Mouse (Mus musculus): ENCODE measurements around the gene Ccdc74a.

Gene Ccdc74a

DNA sequence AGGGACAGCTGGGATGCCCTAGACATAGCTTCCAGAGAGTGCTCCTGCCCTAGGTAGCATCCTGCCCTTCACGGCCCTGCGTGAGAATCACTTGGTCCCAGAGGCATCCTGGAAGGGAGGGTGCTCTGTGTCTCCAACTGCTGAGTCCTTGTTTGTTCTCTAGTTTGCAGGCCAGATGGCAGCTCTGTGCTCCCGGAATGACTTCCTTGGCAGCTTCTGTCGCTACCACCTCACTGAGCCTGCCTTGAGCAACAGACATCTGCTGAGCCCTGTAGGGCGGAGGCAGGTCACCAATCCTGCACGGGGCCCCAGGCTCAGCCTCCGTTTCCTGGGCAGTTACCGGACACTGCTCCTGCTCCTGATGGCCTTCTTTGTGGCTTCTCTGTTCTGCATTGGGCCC, 4.0 kb upstream of the Ccdc74a start:
- peak; percentile 85 for DNase-seq

DNA sequence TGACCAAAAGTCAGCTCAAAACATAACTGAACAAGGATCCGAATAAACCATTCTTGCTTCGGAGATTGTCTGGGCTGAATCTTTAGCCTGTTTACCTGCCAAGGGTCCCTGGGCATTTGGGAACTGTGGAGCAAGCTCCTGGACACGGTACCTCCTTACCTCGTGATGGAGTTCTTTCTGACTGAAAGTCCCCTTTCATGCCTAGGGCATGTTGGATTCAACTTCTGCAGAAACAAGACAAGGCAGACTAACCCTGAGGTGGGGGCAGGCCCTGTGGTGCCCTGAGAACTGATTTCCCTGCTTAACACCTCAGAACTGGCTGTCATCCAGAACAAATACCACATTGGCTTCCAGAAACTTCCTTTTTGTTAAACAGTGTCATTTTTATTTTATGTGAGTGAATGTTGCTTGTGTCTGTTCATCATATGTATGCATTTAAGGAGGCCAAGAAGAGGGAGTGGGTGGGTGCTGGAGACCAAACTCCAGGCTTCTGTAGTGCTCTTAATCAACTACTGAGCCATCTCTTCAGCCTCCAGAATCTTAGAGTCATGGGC, 2.8 kb upstream of the Ccdc74a start:
- DNase-seq = peak in 1 of 2 experiments; percentile 17

DNA sequence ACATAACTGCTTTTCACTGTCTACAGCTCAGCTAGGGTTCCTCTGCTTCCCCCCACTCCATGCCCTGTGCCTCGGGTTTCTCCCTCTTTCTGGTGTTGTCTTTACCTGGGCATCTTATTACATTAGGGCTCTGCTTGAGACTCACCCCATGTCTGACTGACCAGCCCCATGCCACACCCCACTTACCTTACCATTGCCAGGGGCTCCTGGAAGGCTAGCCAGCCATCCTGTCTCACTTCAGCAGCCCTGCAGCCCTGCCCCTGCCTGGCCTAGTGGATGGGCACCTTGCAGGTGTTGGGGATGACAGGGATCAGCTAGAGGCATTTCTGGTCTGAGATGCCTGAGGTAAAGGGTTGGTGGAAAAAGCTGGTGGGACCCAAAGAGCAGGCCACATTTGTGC, 886 bp downstream of the Ccdc74a start:
- peak in 1 of 2 experiments; percentile 25 for DNase-seq

DNA sequence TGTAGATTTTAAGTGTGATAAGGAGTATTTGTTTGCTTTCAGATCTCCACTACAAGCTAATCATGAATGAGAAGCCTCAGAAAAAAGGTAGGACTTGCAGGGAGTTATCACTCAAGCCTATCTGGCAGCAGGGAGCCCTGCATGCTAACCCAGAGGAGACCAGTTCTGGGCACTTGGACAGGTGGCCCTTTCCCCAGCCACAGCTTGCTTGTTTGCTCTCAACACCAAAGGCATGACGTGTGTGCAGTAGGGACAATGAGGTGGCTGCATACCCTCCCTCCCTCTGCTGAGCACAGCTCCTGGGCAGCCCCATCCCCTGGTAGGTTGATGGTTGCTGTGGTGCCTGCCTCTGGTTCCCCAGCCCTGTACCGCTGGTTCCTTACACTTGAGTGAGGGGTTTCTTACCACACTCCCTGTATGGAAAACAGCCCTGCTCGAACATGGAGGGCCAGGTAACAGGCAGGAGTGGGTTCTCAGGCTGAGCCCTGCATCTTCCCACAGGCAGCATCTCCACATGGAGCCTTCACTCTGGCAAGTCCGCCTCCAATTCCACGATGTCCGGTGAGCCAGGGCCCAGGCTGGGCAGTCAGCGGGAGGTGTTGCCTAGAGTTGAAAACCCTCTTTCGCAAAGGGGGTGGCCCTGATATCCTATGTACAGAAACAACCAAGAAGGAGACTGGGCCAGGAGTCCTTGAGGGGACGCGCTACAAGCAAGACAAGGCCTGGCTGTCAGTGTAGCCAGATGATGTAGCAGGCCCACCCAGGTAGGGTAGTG, 1.5 kb downstream of the Ccdc74a start:
- DNase-seq = peak; percentile 25 to 29

DNA sequence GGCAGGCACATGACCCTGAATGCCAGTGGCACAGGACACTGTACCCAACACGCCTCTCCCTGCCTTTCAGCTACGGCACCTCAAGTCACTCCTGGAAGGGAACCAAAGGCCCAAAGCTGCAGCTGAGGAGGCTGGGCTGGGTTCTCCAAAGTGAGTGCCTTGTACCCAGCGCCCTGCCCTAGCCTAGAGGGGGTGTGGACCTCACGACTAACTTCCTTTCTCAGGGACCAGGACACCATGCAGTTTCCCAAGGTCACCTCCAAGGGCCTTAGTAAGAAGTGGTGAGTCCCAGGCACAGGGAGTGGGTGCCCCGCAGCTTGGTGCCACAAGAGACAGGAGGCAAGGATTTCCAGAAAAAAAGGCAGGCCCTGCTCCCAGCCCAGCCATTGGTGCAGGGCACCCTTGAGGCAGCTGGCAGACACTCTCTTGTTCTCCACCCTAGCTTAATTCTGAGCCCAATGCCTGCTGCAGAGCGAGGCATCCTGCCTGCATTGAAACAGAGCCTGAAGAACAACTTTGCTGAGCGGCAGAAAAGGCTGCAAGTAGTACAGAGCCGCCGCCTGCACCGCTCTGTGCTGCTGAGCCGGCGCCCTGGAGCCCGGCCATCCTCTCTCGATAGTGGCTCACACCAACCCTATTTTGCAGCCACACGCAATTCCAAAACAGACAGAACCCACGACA, 3.8 kb downstream of the Ccdc74a start:
- DNase-seq = peak in 1 of 2 experiments; percentile 28

DNA sequence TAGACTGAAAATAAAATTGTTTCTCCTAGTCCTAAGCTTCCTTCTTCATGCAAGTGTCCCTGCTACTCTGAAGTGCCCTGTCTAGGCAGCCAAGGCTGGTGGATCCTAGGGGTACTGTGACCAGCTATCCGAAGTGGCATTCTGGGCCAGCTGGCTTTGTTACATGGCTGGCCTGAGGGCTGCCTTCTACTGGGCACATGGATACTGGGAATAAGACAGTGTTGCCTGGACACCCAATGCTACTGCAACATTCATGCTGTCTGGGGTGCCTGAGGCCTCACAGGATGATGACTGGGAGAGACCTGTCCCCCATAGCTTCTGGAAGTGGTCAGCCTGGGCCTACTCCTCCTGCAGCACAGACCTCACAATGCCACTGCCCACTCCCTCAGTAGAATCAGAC, 4.4 kb downstream of the Ccdc74a start:
- DNase-seq = peak; percentile 42 to 47

DNA sequence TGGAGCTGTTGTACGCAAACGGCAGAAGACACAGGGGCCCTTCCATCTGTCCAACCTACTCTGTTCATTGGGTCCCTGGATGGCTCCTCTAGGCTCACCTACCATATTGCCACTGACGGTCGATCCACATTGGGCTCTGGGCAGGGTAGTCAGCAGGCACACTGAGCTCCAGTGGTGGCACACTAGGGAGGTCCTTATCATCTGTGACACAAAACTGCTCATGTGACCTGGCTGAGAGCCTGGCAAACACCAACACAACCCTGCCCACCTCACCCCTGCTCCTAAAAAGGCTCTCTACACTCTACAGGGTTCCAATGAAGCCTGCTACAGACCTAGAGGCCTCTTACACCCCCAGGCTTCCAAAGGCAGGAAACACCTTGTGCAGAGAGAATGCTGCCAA, 6.3 kb downstream of the Ccdc74a start:
- no peak for DNase-seq

DNA sequence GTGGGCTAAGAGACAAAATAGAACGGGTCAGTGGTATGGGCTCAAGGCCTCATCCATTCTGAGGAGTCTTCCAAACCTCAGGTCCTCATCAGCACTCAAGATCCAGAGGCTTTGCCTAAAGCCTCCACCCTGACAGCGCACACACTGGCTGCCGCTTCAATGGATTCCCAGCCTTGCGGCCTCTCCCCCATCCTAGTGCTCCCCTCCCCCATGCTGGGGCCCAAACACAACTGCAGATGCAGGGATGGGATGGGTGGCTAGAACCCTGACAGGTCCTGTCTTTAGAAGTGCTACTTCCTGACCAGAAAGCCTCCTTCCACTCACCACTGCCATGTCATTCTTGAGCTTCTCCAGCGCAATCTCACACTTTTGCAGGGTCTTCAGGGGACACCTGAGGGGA, 7.3 kb downstream of the Ccdc74a start:
- DNase-seq = peak in 1 of 2 experiments; percentile 10

DNA sequence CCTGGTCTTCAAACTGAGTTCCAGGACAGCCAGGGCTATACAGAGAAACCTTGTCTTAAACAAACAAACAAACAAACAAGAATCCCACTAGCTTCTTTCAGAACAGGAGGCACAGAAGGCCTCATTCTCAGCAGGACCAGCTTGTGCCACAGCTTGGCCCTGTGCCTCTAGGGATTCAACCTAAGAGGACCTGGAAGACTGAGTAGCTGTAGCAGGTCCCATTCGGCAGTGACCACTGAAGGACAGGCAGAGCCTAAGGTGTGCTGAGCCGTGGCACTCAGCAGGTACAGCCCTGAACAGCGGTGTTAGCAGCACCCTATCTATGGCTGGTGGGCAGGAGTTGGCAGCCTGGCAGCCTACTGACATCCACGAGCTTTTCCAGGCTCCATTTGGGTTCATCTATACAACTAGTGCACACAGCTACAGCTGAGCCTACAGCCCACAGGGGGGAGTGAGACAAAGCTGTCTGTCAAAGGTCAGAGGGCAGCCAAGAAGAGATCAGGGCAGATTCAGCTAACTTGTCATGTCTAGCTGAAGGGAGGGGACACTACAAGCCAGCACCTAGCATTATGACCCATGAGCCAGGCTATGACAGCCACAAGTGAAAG, 8.0 kb downstream of the Ccdc74a start:
- DNase-seq = peak in 1 of 2 experiments; percentile 29

DNA sequence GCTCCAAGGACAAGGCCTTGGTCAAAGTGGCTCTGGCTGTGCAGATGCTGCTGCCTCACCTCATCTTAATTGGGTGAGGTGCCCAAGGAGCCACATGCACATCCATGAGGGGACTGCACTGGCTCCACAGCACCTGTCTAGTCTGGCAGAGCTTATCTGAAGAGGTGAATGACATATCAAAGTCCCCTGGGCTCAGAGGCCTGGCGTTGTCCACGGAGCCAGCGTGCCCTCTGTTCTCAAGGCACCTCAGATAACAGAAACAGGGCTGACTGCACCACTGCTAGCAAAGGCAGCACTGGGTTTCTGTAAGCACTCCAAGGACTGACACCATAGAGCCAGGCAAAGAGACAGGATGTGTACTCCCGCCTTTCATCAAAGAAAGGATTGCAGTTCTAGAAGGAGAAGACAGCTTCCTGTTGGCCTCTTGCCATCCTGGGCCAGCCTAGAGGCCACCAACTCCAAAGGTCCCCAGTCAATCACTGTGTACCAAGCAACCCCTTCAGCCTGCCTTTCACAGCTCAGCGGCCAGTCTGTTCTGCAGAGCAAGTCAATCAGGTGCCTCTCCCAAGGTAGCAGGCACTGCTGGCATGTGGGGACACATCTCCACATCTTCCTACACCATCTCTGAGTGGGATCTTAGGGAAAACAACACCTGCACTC, 10.1 kb downstream of the Ccdc74a start:
- DNase-seq = no peak

DNA sequence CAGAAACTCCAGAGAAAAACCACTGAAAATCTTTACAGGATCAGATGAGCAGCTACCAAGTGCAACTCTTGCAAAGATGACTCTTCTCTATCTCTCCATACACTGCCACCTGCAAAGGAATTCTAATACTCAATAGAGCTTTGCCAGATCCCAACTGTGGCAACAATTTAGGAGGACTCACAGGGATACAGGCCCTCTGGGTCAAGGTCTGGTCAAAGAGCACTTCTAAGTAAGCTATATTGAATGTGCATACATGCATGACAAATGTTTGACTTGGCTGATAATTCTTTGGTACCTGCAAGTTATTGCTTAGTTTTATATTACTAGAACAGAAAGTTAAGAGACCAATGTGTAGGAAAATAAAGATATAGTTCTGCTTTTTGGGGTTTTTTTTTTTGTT, 19.3 kb downstream of the Ccdc74a start:
- no peak for DNase-seq

DNA sequence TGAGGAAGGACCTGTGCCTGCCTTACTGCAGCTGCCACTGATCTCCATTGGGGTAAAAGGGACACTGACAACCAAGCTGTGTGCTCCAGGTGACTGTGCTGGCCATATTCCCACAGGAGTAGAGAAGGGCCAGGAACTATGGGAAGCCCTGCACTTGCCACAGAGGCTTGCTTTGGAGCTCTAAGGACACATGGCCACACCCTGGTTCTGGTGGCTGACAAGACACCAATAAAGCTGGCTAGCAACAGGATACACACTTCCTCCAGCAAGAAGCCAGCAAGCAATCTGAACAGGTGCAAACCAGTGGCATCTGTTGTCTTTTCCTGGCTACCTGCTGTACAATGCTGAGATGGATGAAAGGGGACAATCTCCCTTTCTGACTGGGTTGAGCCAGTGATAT, 23.6 kb downstream of the Ccdc74a start:
- DNase-seq = peak in 1 of 2 experiments; percentile 5

DNA sequence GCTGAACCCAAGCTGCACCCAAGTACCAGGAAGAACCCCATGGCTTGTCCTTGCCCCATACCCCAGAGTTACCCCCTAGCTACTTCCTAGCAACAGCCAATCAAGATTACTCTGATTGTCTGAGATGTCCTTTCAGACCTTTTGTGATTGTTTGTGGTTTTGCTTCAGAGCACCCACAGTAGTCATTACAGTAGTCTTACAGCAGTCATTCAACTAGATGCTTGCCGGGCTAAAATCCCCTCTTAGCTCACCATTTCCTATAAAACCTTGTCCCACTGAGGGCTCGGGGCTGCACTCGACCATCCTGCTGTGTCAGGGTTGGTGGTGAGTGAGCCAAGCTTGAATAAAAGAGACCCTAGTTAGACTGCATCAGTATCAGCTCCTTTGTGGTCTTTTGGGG, 48.6 kb downstream of the Ccdc74a start:
- DNase-seq = no peak
